Mouse (Mus musculus) kidney, postnatal 0 days (tissue): ENCODE results near the gene Pdcd4. TPM values are rescaled to one million over a fixed set of nuclear protein-coding genes. Genes with fewer than 3 reads are reported as not detected.

Source experiments
- ATAC-seq: fragments of 200-750 bp; cut with Nextera tagmentation; replicated peaks from 2 replicates; pipeline ENCODE4 v1.8.0; 2017; ENCODE audit warnings: low read depth, moderate number of reproducible peaks, moderate TSS enrichment, moderate library complexity; ENCODE audit not compliant: low FRiP score
- DNase-seq: peaks from one replicate; pipeline ENCODE4 v3.0.0-alpha.2; 2016; ENCODE audit warnings: low spot score
- H3K27ac ChIP-seq: fragments of 300-500 bp; sonication (generic); 2 replicates; pipeline ENCODE4 v1.5.1; 2014; ENCODE audit warnings: mild to moderate bottlenecking
- H3K27me3 ChIP-seq: fragments of 300-500 bp; sonication (generic); 2 replicates; pipeline ENCODE4 v1.6.1; 2014; ENCODE audit warnings: low read length, mixed read lengths; ENCODE audit not compliant: insufficient read depth
- H3K36me3 ChIP-seq: fragments of 300-500 bp; sonication (generic); 2 replicates; pipeline ENCODE4 v1.6.1; 2014; ENCODE audit warnings: low read length, mixed read lengths; ENCODE audit not compliant: insufficient read depth
- H3K4me1 ChIP-seq: fragments of 300-500 bp; sonication (generic); replicated peaks from 2 replicates; pipeline ENCODE4 v1.6.1; 2014; ENCODE audit warnings: antibody characterized with exemption, low read length, mixed read lengths; ENCODE audit not compliant: insufficient read depth
- H3K4me2 ChIP-seq: fragments of 300-500 bp; sonication (generic); 2 replicates; pipeline ENCODE4 v1.6.1; 2014; ENCODE audit warnings: mild to moderate bottlenecking, low read length, moderate library complexity, mixed read lengths
- H3K4me3 ChIP-seq: fragments of 300-500 bp; sonication (generic); replicated peaks from 2 replicates; pipeline ENCODE4 v1.5.1; 2014; ENCODE audit warnings: low read depth, low read length
- H3K9ac ChIP-seq: fragments of 300-500 bp; sonication (generic); 2 replicates; pipeline ENCODE4 v1.6.1; 2014; ENCODE audit warnings: low read depth, low read length
- H3K9me3 ChIP-seq: fragments of 300-500 bp; sonication (generic); replicated peaks from 2 replicates; pipeline ENCODE4 v1.6.1; 2016; ENCODE audit warnings: low read length, inconsistent platforms, mixed read lengths
- CTCF ChIP-seq: IDR thresholded peaks from 2 replicates; pipeline ENCODE4 v1.5.1; 2016; ENCODE audit warnings: antibody characterized with exemption, low read depth, mild to moderate bottlenecking, moderate library complexity
- WGBS: fragments of 180-500 bp; shearing (Covaris S2); extraction: QIAGEN DNeasy Blood & Tissue Kit; methylation state at CpG from one replicate; pipeline ENCODE4 v1.1.7; 2014; 5-methylcytosine and 5-hydroxymethylcytosine counted together
- polyA plus RNA-seq: library from polyadenylated mRNA; unstranded; fragments of >200 nt; fragmentation: Nextera tagmentation; extraction: Ambion mirVana; gene quantifications from 2 replicates; pipeline ENCODE4 v1.2.1, GENCODE M21; 2015

Gene Pdcd4
- polyA plus RNA-seq, 1 experiment from 2014 or later: 121 TPM

- no peak for TF ChIP-seq CTCF
- H3K4me1 ChIP-seq: peaks cover 11% of the 10 kb centered on the region; the same call in 1 of the 2 replicates
- H3K27ac ChIP-seq: no peak overlapping the region
- H3K4me2 ChIP-seq: no peak overlapping the region
- no peak overlapping the region for H3K9ac ChIP-seq
- 80% methylated on average over 5 of the region's 5 CpGs for WGBS
- DNase-seq (no peak), ATAC-seq (no peak)
- no peaks in the 10 kb centered on the region for H3K9me3 ChIP-seq
- no peak overlapping the region for H3K4me3 ChIP-seq
- no peaks in the 10 kb centered on the region for H3K36me3 ChIP-seq
- H3K27me3 ChIP-seq: no peaks in the 10 kb centered on the region
Measured at GRCm38 (mm10) chr19:53898046-53898445, 6.0 kb downstream of the Pdcd4 start.

- TF ChIP-seq CTCF: no peak
- Histone ChIP-seq H3K4me3 (no peak overlapping the region), H3K4me2 (no peak overlapping the region), H3K9ac (no peak overlapping the region), H3K36me3 (no peaks in the 10 kb centered on the region), H3K27ac (no peak overlapping the region), H3K4me1 (peaks cover 11% of the 10 kb centered on the region; the same call in 1 of the 2 replicates), H3K27me3 (no peaks in the 10 kb centered on the region), H3K9me3 (no peaks in the 10 kb centered on the region)
- ATAC-seq (no peak), DNase-seq (no peak)
- 59% methylated on average over 4 of the region's 4 CpGs for WGBS
Measured at GRCm38 (mm10) chr19:53898498-53898897, 6.5 kb downstream of the Pdcd4 start.

GRCm38 (mm10) chr19:53898970-53899900 lies 7.2 kb downstream of the Pdcd4 start:
- H3K9me3 ChIP-seq: no peaks in the 10 kb centered on the region
- 77% methylated on average over 25 of the region's 25 CpGs for WGBS
- H3K27ac ChIP-seq: no peak overlapping the region
- H3K4me1 ChIP-seq: 0 out of 2 replicates have a peak, but pooled peaks cover 7% of the 10 kb centered on the region
- ATAC-seq (no peak), DNase-seq (no peak)
- H3K4me3 ChIP-seq: no peak overlapping the region
- no peaks in the 10 kb centered on the region for H3K27me3 ChIP-seq
- no peaks in the 10 kb centered on the region for H3K36me3 ChIP-seq
- H3K4me2 ChIP-seq: no peak overlapping the region
- H3K9ac ChIP-seq: no peak overlapping the region
- TF ChIP-seq CTCF: no peak

- H3K27me3 ChIP-seq: no peaks in the 10 kb centered on the region
- 82% methylated on average over 14 of the region's 14 CpGs for WGBS
- H3K4me3 ChIP-seq: no peak overlapping the region
- no peaks in the 10 kb centered on the region for H3K36me3 ChIP-seq
- TF ChIP-seq CTCF: no peak
- H3K9me3 ChIP-seq: no peaks in the 10 kb centered on the region
- no peak overlapping the region for H3K9ac ChIP-seq
- H3K27ac ChIP-seq: no peak overlapping the region
- ATAC-seq: no peak
- peaks cover 9% of the 10 kb centered on the region; the same call in 1 of the 2 replicates for H3K4me1 ChIP-seq
- no peak for DNase-seq
- no peak overlapping the region for H3K4me2 ChIP-seq
Measured at GRCm38 (mm10) chr19:53899941-53900610, 8.0 kb downstream of the Pdcd4 start.

GRCm38 (mm10) chr19:53901931-53902738 lies 10.1 kb downstream of the Pdcd4 start:
- H3K27ac ChIP-seq: peak overlapping the region; percentile 85
- peak overlapping the region; percentile 62 for H3K9ac ChIP-seq
- TF ChIP-seq CTCF: no peak
- H3K36me3 ChIP-seq: no peaks in the 10 kb centered on the region
- peak overlapping the region; percentile 90 for H3K4me3 ChIP-seq
- H3K4me1 ChIP-seq: peaks cover 15% of the 10 kb centered on the region; the same call in 1 of the 2 replicates
- ATAC-seq (0 out of 2 replicates have a peak, but pooled peaks have one; percentile 14), DNase-seq (no peak)
- H3K27me3 ChIP-seq: no peaks in the 10 kb centered on the region
- no peaks in the 10 kb centered on the region for H3K9me3 ChIP-seq
- 44% methylated on average over 15 of the region's 15 CpGs for WGBS
- H3K4me2 ChIP-seq: peak overlapping the region; percentile 58
